1 mouse cellular context compared by ENCODE assay signal in the genomic region with DNA sequence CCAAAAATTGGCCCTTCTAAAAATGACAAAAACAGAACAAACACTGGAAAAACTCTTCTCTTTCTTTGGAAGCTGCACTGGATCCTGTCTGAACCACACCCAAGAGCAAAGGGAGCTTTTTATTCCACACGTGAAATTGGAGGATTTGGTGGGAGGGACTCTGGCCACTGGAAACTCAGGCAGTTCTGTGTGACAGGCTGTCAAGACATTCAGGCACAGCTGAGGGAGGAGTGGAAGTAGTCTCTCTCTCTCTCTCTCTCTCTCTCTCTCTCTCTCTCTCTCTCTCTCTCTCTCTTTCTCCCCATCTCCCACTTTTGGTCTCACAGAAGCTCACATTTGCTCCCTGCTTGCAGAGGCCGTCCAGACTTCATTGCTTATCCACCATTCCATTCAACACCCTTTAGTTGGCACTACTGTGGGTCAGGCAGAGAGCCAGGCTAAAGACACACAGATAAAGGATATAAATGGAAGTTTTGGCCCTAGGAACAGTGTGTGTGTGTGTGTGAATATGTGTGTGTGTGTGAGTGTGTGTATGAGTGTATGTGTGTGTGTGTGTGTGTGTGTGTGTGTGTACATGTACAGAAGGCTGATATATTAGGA.
TF ChIP-seq lines count a peak whose summit lies in the region.

No protein-coding gene starts in this region.

TF ChIP-seq in MEL, 35 proteins besides CTCF, POLR2A, EP300 and RAD21 (continued from another document):
- TF ChIP-seq RCOR1 (IDR thresholded peaks at IDR 0.05; ENCODE audit: low read depth, low read length) (no peak), GABPA (IDR thresholded peaks at IDR 0.05; ENCODE audit: low read depth, low read length) (no peak)
